Mouse (Mus musculus): ENCODE measurements around the gene Gm10192.
"Not testable (repeated sequence)": the region's sequence is repeated elsewhere in the genome, so short reads cannot be mapped to it uniquely, and the experiment has no call there.

Gene Gm10192

GRCm38 (mm10) chr4:97183066-97183465 lies at the start of gene Gm10192:
Gm10192 (minus strand) TSS chr4:97183166.
- DNase-seq (ENCODE audit: low spot score), result not testable (repeated sequence)

GRCm38 (mm10) chr4:97230411-97231104 lies 47.6 kb upstream of the Gm10192 start:
- no peak for DNase-seq (ENCODE audit: low spot score)

GRCm38 (mm10) chr4:97219701-97220100 lies 36.7 kb upstream of the Gm10192 start:
- DNase-seq (ENCODE audit: low spot score), result no peak

GRCm38 (mm10) chr4:97217906-97218305 lies 34.9 kb upstream of the Gm10192 start:
- DNase-seq (ENCODE audit: low spot score), result no peak

- no peak for DNase-seq (ENCODE audit: low spot score)
Measured at GRCm38 (mm10) chr4:97212514-97212913, 29.5 kb upstream of the Gm10192 start.

- peak; percentile 20 for DNase-seq (ENCODE audit: low spot score)
Measured at GRCm38 (mm10) chr4:97202986-97203385, 20.0 kb upstream of the Gm10192 start.

GRCm38 (mm10) chr4:97193176-97193575 lies 10.2 kb upstream of the Gm10192 start:
- DNase-seq (ENCODE audit: low spot score), result no peak

- no peak for DNase-seq (ENCODE audit: low spot score)
Measured at GRCm38 (mm10) chr4:97192601-97193000, 9.6 kb upstream of the Gm10192 start.

GRCm38 (mm10) chr4:97180396-97180795 lies 2.6 kb downstream of the Gm10192 start:
- DNase-seq (ENCODE audit: low spot score), result no peak

- no peak for DNase-seq (ENCODE audit: low spot score)
Measured at GRCm38 (mm10) chr4:97156841-97157345, 26.1 kb downstream of the Gm10192 start.

GRCm38 (mm10) chr4:97156084-97156483 lies 26.9 kb downstream of the Gm10192 start:
- DNase-seq (ENCODE audit: low spot score), result no peak

GRCm38 (mm10) chr4:97153554-97153953 lies 29.4 kb downstream of the Gm10192 start:
- DNase-seq (ENCODE audit: low spot score), result no peak

GRCm38 (mm10) chr4:97142484-97142883 lies 40.5 kb downstream of the Gm10192 start:
- no peak for DNase-seq (ENCODE audit: low spot score)

Data from yolk sac, embryonic 10.5 days (tissue).